Mouse (Mus musculus): ENCODE measurements at regions not wholly inside any gene's neighbourhood (a gene's known extent, or its start where the extent isn't known, plus 50 kb on each side); places are given as distances from the start of the nearest gene placed in this dataset.

DNA sequence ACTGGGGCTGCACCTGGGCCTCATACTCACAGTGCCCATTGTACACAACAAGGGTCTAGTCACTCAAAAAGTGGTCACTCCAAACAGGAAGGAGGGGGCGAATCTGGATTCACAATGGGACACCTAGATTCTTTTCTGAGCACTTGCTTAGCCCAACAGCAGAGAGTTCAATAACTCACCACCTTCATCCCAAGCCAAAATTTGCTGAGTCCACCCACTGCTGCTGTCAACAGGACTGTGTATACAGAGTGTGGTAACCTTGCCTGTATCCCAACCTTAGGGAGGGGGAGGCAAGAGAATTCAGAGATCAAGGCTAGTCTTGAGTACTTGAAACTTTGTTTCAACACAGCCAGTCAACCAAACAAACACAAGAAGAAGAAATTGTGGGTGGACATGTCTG, 519.2 kb upstream of the Lrrc6 start:
- no peak overlapping the region for H3K4me3 ChIP-seq (replicated peaks; ENCODE audit: low read length)
- no peak overlapping the region for H3K9ac ChIP-seq
- no peak overlapping the region for H3K4me2 ChIP-seq (replicated peaks)
- no peaks in the 10 kb centered on the region for H3K36me3 ChIP-seq (replicated peaks; ENCODE audit: control insufficient read depth, insufficient read depth)
- peaks cover 6% of the 10 kb centered on the region; the same call in 1 of the 2 replicates for H3K9me3 ChIP-seq (ENCODE audit: control insufficient read depth, low read length)
- 85% methylated on average over 1 of the region's 1 CpGs for WGBS
- no peak for DNase-seq (ENCODE audit: low spot score)
- ATAC-seq (ENCODE audit: low FRiP score) = no peak
- H3K27me3 ChIP-seq (ENCODE audit: control insufficient read depth, insufficient read depth, low read length) = no peaks in the 10 kb centered on the region
- no peaks in the 10 kb centered on the region for H3K4me1 ChIP-seq (replicated peaks; ENCODE audit: control insufficient read depth, insufficient read depth, low read length)
- H3K27ac ChIP-seq = no peak overlapping the region

DNA sequence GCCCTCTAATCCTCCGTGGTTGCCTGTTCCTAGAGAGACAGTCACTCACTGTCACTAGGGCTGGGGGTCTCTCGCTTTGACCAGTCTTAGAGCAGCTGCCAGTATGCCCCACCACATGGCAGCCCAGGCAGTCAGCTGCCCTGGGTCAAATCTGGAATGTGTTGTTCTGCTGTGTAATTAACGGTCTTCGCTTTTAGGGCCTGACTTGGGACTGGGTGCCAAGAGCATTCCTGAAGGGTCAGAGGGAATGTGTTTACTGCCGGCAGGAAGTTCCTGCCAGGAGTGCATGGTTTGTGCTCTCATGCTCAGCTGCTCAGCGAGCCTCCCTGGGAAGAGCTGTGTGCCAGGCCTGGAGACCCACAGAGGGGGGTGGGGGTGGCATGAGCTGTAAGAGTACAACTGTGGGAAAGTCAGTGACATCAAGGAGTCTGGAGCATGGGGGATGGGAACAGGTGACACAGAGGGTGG, 518.5 kb upstream of the Lrrc6 start:
- H3K27me3 ChIP-seq (ENCODE audit: control insufficient read depth, insufficient read depth, low read length) = no peaks in the 10 kb centered on the region
- H3K9ac ChIP-seq = no peak overlapping the region
- H3K4me3 ChIP-seq (replicated peaks; ENCODE audit: low read length) = no peak overlapping the region
- WGBS = 28% methylated on average over 6 of the region's 6 CpGs
- peaks cover 6% of the 10 kb centered on the region; the same call in 1 of the 2 replicates for H3K9me3 ChIP-seq (ENCODE audit: control insufficient read depth, low read length)
- no peaks in the 10 kb centered on the region for H3K36me3 ChIP-seq (replicated peaks; ENCODE audit: control insufficient read depth, insufficient read depth)
- no peak overlapping the region for H3K4me2 ChIP-seq (replicated peaks)
- H3K4me1 ChIP-seq (replicated peaks; ENCODE audit: control insufficient read depth, insufficient read depth, low read length) = no peaks in the 10 kb centered on the region
- DNase-seq (ENCODE audit: low spot score) = no peak
- no peak overlapping the region for H3K27ac ChIP-seq
- peak; percentile 80; the same call in 1 of the 2 replicates for ATAC-seq (ENCODE audit: low FRiP score)

All from hindbrain, embryonic 14.5 days (tissue).